Mouse (Mus musculus) forebrain, embryonic 11.5 days (tissue): ENCODE data around the gene Fam71e2. TPM values are rescaled to one million over a fixed set of nuclear protein-coding genes. Genes with fewer than 3 reads are reported as not detected.
"Not testable (repeated sequence)": the region's sequence is repeated elsewhere in the genome, so short reads cannot be mapped to it uniquely, and the experiment has no call there.

Experiments used
- ATAC-seq: fragments of 200-750 bp; cut with Nextera tagmentation; replicated peaks from 2 replicates; pipeline ENCODE4 v1.8.0; 2017; ENCODE audit warnings: moderate TSS enrichment; ENCODE audit not compliant: low FRiP score
- DNase-seq: peaks from one replicate; pipeline ENCODE4 v3.0.0-alpha.2; 2017; ENCODE audit warnings: low spot score
- H3K27ac ChIP-seq: fragments of 300-500 bp; sonication (generic); 2 replicates; pipeline ENCODE4 v1.5.1; 2014; ENCODE audit warnings: low read depth, low read length
- H3K27me3 ChIP-seq: fragments of 300-500 bp; sonication (generic); 2 replicates; pipeline ENCODE4 v1.6.1; 2014; ENCODE audit warnings: mild to moderate bottlenecking, low read length, mixed read lengths; ENCODE audit not compliant: control insufficient read depth, insufficient read depth
- H3K36me3 ChIP-seq: fragments of 300-500 bp; sonication (generic); 2 replicates; pipeline ENCODE4 v1.6.1; 2014; ENCODE audit warnings: mild to moderate bottlenecking, low read length, moderate library complexity, mixed read lengths; ENCODE audit not compliant: control insufficient read depth, insufficient read depth
- H3K4me1 ChIP-seq: fragments of 300-500 bp; sonication (generic); replicated peaks from 2 replicates; pipeline ENCODE4 v1.6.1; 2014; ENCODE audit warnings: low read length, mixed read lengths; ENCODE audit not compliant: control insufficient read depth, insufficient read depth
- H3K4me2 ChIP-seq: fragments of 300-500 bp; sonication (generic); 2 replicates; pipeline ENCODE4 v1.6.1; 2014; ENCODE audit warnings: low read depth, mild to moderate bottlenecking, low read length, moderate library complexity, mixed read lengths; ENCODE audit not compliant: severe bottlenecking
- H3K4me3 ChIP-seq: fragments of 300-500 bp; sonication (generic); 2 replicates; pipeline ENCODE4 v1.5.1; 2014; ENCODE audit warnings: low read depth, low read length
- H3K9ac ChIP-seq: fragments of 300-500 bp; sonication (generic); 2 replicates; pipeline ENCODE4 v1.6.1; 2014; ENCODE audit warnings: low read length
- H3K9me3 ChIP-seq: fragments of 300-500 bp; sonication (generic); 2 replicates; pipeline ENCODE4 v1.6.1; 2016; ENCODE audit warnings: low read length, mixed read lengths; ENCODE audit not compliant: control insufficient read depth
- WGBS: fragments of 180-500 bp; shearing (Covaris S2); extraction: QIAGEN DNeasy Blood & Tissue Kit; methylation state at CpG from one replicate; pipeline ENCODE4 v1.1.7; 2014; 5-methylcytosine and 5-hydroxymethylcytosine counted together
- polyA plus RNA-seq: library from polyadenylated mRNA; unstranded; fragments of >200 nt; fragmentation: Nextera tagmentation; extraction: Ambion mirVana; gene quantifications from 2 replicates; pipeline ENCODE4 v1.2.1, GENCODE M21; 2014

Gene Fam71e2
- not detected in 2 replicates for polyA plus RNA-seq

- 83% methylated on average over 3 of the region's 5 CpGs for WGBS
- Histone ChIP-seq H3K9me3 (no peaks in the 10 kb centered on the region), H3K4me1 (no peaks in the 10 kb centered on the region), H3K36me3 (no peaks in the 10 kb centered on the region), H3K27me3 (peaks cover 13% of the 10 kb centered on the region), H3K4me2 (no peak within 1 kb of the TSS), H3K27ac (no peak within 1 kb of the TSS), H3K4me3 (no peak within 1 kb of the TSS), H3K9ac (no peak within 1 kb of the TSS)
- no peak for ATAC-seq
- no peak for DNase-seq
Measured at GRCm38 (mm10) chr7:4771202-4771601, at the start of gene Fam71e2. Fam71e2 (minus strand) TSS chr7:4771302.

DNA sequence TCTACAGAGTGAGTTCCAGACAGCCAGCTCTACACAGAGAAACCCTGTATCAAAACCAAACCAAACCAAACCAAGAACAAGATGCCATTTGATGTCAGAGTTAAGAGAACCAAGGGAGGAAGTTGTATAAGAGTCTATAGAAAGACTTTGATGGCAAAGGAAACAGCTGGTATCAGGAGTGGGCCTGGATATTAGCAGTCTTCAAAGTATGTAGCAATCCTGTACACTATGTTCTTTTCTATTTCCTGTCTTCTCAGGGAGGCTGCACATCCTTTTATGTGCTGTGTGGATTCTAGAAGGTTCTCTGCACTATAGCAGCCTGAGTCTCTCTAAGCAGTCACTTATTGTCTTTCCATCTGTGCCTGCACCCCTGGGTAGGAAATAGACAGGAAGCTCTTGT is 45.5 kb upstream of the Fam71e2 start:
- no peak for ATAC-seq
- H3K9ac ChIP-seq: no peak overlapping the region
- no peaks in the 10 kb centered on the region for H3K9me3 ChIP-seq
- no peaks in the 10 kb centered on the region for H3K36me3 ChIP-seq
- no peak overlapping the region for H3K4me2 ChIP-seq
- no peaks in the 10 kb centered on the region for H3K27me3 ChIP-seq
- no peak overlapping the region for H3K27ac ChIP-seq
- no peak overlapping the region for H3K4me3 ChIP-seq
- DNase-seq: no peak
- H3K4me1 ChIP-seq: no peaks in the 10 kb centered on the region

- Histone ChIP-seq H3K4me3 (peak overlapping the region; percentile 100), H3K4me2 (peak overlapping the region; percentile 63), H3K9ac (peak overlapping the region; percentile 66), H3K27me3 (no peaks in the 10 kb centered on the region), H3K36me3 (peaks cover 5% of the 10 kb centered on the region; the same call in 1 of the 2 replicates), H3K27ac (peak overlapping the region; percentile 95), H3K9me3 (no peaks in the 10 kb centered on the region), H3K4me1 (peaks cover 6% of the 10 kb centered on the region)
- WGBS: 28% methylated on average over 8 of the region's 8 CpGs
- ATAC-seq (no peak), DNase-seq (no peak)
Measured at GRCm38 (mm10) chr7:4813105-4813791, 42.1 kb upstream of the Fam71e2 start.

DNA sequence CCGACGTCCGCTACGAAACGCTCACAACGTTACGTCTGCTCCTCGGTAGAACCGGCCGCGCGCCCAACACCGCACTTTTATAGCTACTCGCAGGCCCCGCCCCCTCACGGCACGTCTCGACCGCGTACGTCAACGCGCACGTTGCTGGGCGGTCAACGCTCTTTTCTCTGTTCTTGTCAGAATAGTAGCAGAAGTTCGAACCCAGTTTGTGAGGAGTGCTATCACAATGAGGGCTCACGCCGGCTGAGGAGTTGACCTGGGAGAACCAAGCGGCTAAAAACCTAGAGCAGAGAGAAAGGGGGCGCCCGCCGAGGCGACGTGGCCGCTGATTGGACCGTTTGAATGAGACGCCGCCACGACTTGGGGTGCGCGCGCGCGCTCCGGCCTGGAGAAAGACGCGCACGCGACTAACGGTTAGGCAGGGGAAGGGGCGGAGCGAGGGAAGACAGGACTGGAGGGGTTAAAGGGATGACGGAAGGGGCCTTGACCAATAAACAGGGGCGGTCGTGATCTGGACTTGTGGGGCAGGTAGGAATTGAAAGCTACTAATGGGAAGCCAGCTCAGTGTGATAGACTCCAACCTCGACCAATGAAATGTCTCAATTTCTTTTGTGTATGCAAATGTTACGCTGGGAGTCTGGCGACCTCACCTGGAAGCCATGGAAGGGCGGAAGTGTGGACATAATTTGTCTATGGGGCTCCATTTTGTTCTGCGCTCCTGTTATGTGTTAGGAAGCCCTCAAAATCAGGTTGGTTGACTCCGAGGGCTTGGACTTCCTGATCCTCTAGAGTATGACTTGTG is 41.4 kb upstream of the Fam71e2 start, which contains the start of gene Ube2s:
Gene Ube2s, minus strand, starts transcription at position 288 of the 802 bp plus-strand sequence.
- peak within 1 kb of the TSS; percentile 100 for H3K4me3 ChIP-seq
- H3K9ac ChIP-seq: peak within 1 kb of the TSS; percentile 99
- peak within 1 kb of the TSS; percentile 71 for H3K4me2 ChIP-seq
- no peaks in the 10 kb centered on the region for H3K9me3 ChIP-seq
- DNase-seq (peak; percentile 99), ATAC-seq (peak; percentile 99)
- peaks cover 6% of the 10 kb centered on the region for H3K4me1 ChIP-seq
- H3K36me3 ChIP-seq: peaks cover 7% of the 10 kb centered on the region; the same call in 1 of the 2 replicates
- peak within 1 kb of the TSS; percentile 95 for H3K27ac ChIP-seq
- H3K27me3 ChIP-seq: no peaks in the 10 kb centered on the region
- under 1% methylated on average over 62 of the region's 62 CpGs for WGBS

- Histone ChIP-seq H3K36me3 (peaks cover 13% of the 10 kb centered on the region), H3K27me3 (no peaks in the 10 kb centered on the region), H3K9ac (peak overlapping the region; percentile 99), H3K4me2 (peak overlapping the region; percentile 71), H3K9me3 (no peaks in the 10 kb centered on the region), H3K4me1 (peaks cover 6% of the 10 kb centered on the region), H3K27ac (peak overlapping the region; percentile 95), H3K4me3 (peak overlapping the region; percentile 100)
- 3% methylated on average over 30 of the region's 36 CpGs for WGBS
- ATAC-seq (no peak), DNase-seq (peak; percentile 77)
Measured at GRCm38 (mm10) chr7:4811842-4812302, 40.8 kb upstream of the Fam71e2 start.

DNA sequence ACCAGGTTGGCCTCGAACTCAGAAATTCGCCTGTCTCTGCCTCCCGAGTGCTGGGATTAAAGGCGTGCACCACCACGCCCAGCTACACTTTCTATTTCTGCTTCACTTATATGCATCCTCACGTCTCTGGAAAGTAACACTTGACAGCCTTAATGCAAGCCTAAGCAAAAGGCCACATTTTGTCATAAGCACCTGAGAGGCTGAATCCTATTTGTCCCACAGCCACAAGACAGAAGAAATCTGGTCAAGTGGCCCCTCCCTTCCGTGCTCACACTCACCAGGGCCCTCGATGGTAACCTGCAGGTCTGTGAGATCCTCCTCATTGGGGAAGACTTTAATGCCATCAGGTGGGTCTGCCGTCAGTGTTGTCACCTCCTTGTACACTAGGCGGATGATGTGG is 40.0 kb upstream of the Fam71e2 start:
- not testable (repeated sequence) for H3K27ac ChIP-seq, H3K4me1 ChIP-seq, ATAC-seq, H3K9me3 ChIP-seq, H3K27me3 ChIP-seq, DNase-seq
- peak overlapping the region; percentile 71 for H3K4me2 ChIP-seq
- peak overlapping the region; percentile 100 for H3K4me3 ChIP-seq
- H3K36me3 ChIP-seq: peaks cover 18% of the 10 kb centered on the region
- 45% methylated on average over 10 of the region's 10 CpGs for WGBS
- H3K9ac ChIP-seq: peak overlapping the region; percentile 99

DNA sequence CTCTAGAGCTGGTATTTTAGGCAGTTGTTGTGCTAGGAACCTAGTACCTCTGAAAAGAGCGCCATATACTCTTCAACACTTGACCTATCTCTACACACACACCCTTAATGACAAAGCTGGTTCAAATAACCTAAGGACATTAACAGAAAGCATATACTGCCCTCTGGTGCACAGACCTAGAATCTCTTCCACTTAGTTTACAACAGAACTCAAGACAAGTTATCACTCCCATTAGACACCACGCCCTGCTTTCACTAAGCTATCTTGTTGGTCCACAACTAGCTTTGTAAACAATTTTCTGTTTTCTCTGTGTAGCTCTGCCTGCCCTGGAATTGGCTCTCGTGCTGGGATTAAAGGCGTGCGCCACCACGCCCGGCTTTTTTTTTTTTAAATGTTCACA is 35.6 kb upstream of the Fam71e2 start:
- Histone ChIP-seq H3K9ac (no peak overlapping the region), H3K36me3 (peaks cover 18% of the 10 kb centered on the region), H3K9me3 (no peaks in the 10 kb centered on the region), H3K4me3 (no peak overlapping the region), H3K4me2 (no peak overlapping the region), H3K27ac (no peak overlapping the region), H3K4me1 (peaks cover 6% of the 10 kb centered on the region), H3K27me3 (no peaks in the 10 kb centered on the region)
- no peak for DNase-seq
- 95% methylated on average over 7 of the region's 7 CpGs for WGBS
- no peak for ATAC-seq

DNA sequence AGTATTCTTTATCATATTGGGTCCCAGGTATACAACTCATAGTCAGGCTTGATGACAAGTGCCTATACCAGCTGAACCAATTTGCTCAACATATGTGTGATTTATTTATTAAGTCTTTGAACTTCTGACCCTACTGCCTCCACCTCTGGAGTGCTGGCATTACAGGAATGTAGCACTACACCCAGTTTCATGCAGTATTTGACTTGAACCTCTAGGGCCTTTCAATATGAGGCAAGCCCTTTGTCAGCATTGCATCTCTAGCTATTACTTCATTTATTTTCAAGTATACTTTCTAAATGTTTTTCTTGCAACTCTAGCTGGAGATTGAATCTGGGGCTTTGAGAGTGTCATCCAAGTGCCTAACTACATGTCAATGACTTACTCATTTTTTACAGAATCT is 31.1 kb upstream of the Fam71e2 start:
- H3K4me3 ChIP-seq: no peak overlapping the region
- DNase-seq: no peak
- H3K4me2 ChIP-seq: no peak overlapping the region
- no peaks in the 10 kb centered on the region for H3K27me3 ChIP-seq
- no peak for ATAC-seq
- no peak overlapping the region for H3K27ac ChIP-seq
- no peaks in the 10 kb centered on the region for H3K4me1 ChIP-seq
- H3K9ac ChIP-seq: no peak overlapping the region
- H3K9me3 ChIP-seq: no peaks in the 10 kb centered on the region
- H3K36me3 ChIP-seq: peaks cover 11% of the 10 kb centered on the region
